Mouse (Mus musculus) kidney, adult 2 months (tissue): ENCODE measurements around the gene Slc17a5. TPM values are rescaled to one million over a fixed set of nuclear protein-coding genes. Genes with fewer than 3 reads are reported as not detected.

ENCODE experiments used
- DNase-seq: peaks from one replicate; pipeline ENCODE4 v3.0.0; 2021
- H3K27ac ChIP-seq: fragments of 200-500 bp; 2 replicates; pipeline ENCODE4 v1.5.1; 2012; ENCODE audit warnings: low read depth, low read length, control low read depth, inconsistent platforms; ENCODE audit not compliant: insufficient read depth
- H3K27me3 ChIP-seq: fragments of 200-500 bp; replicated peaks from 2 replicates; pipeline ENCODE4 v1.6.1; 2012; ENCODE audit warnings: mild to moderate bottlenecking, moderate library complexity, low read length, inconsistent platforms; ENCODE audit not compliant: control insufficient read depth, insufficient read depth
- H3K36me3 ChIP-seq: fragments of 200-500 bp; 2 replicates; pipeline ENCODE4 v1.6.1; 2012; ENCODE audit warnings: mild to moderate bottlenecking, moderate library complexity, low read length, inconsistent platforms; ENCODE audit not compliant: control insufficient read depth, insufficient read depth
- H3K4me1 ChIP-seq: fragments of 200-500 bp; 2 replicates; pipeline ENCODE4 v1.6.1; 2011; ENCODE audit warnings: low read length; ENCODE audit not compliant: control insufficient read depth, insufficient read depth
- H3K4me3 ChIP-seq: fragments of 200-500 bp; 2 replicates; pipeline ENCODE4 v1.5.1; 2011; ENCODE audit warnings: mild to moderate bottlenecking, low read depth, low read length, control low read depth; ENCODE audit not compliant: insufficient read depth
- CTCF ChIP-seq: fragments of 200-500 bp; conservative IDR thresholded peaks from 2 replicates; pipeline ENCODE4 v1.5.1; 2011; ENCODE audit warnings: low read depth, mild to moderate bottlenecking, control low read depth, low read length, moderate library complexity, mixed read lengths; ENCODE audit not compliant: insufficient read depth, insufficient read length
- POLR2A ChIP-seq: fragments of 200-500 bp; IDR thresholded peaks from one replicate; pipeline ENCODE4 v1.6.1; 2011; ENCODE audit warnings: low read depth, low read length, control low read depth
- WGBS: fragments of 180-500 bp; shearing (Covaris S2); methylation state at CpG from one replicate; pipeline ENCODE4 v1.1.7; 2018; 5-methylcytosine and 5-hydroxymethylcytosine counted together
- polyA plus RNA-seq: library from polyadenylated mRNA; depleted of rRNA; stranded (reverse); fragments of >200 nt; gene quantifications from 2 replicates; pipeline ENCODE4 v1.2.3, GENCODE M21; 2012

Slc17a5 gene
- polyA plus RNA-seq, 1 experiment = 36.7 TPM

DNA sequence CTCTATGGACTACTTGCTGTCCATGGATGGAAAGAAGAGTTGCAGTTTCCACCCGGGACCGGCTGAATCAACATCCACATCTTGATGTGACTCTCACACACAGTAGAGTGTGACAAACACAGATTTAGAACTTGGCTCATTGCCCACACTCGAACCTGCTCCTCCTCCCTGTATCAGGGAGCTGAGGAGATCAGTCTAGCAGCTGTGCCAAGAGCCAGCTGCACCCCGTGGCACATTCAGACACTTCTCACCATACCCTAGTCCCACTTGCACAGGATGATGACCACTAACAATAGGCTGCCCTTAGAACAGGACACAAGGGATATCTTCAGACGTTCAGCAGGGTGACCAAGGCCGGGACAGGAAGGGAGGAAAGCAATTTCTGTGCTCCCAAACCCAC lies 26.4 kb upstream of the Slc17a5 start:
- TF ChIP-seq CTCF (no peak), POLR2A (no peak)

DNA sequence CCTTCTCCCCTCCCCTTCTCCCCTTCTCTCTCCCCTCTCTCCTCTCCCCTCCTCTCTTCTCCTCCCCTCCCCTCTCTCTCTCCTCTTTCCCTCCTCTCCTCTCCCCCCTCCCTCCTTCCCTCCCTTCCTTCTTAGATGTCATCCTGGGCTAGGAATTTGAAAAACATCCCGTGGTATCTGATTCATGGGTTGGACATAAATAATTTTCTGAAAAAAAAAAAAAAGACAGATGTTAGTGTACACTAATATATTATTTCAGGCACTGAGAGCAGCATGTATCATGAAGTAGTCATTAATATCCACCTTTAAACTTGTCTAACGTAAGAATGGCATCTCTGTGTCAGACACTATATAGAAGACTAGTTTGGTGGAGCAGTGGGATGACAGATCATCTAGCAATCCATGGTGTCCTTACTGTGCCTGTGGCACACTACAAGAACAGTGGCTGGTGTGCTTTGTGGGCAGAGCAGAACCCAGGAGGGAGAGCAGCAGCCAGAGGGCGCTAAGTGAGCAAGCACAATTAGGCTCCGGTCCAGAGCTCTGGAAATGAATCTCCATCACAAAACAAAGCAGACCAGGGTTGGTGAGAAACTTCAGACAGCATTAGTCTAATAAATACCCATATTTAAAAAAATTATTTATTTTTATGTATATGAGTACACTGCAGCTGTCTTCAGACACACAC lies 13.3 kb upstream of the Slc17a5 start:
- TF ChIP-seq CTCF (peak; percentile 43; the same call in 1 of the 2 replicates), POLR2A (no peak)
- Histone ChIP-seq H3K27me3 (no peaks in the 10 kb centered on the region), H3K36me3 (no peaks in the 10 kb centered on the region), H3K4me1 (no peaks in the 10 kb centered on the region), H3K4me3 (no peak overlapping the region), H3K27ac (no peak overlapping the region)
- DNase-seq = peak; percentile 10
- WGBS = 48% methylated on average over 4 of the region's 4 CpGs

More for the DNA sequence above, 26.4 kb upstream of the Slc17a5 start:
- WGBS = 32% methylated on average over 6 of the region's 6 CpGs
- H3K4me1 ChIP-seq = no peaks in the 10 kb centered on the region
- no peak overlapping the region for H3K4me3 ChIP-seq
- DNase-seq = no peak
- H3K27me3 ChIP-seq = peaks cover 2% of the 10 kb centered on the region; the same call in 1 of the 2 replicates
- no peaks in the 10 kb centered on the region for H3K36me3 ChIP-seq
- no peak overlapping the region for H3K27ac ChIP-seq

DNA sequence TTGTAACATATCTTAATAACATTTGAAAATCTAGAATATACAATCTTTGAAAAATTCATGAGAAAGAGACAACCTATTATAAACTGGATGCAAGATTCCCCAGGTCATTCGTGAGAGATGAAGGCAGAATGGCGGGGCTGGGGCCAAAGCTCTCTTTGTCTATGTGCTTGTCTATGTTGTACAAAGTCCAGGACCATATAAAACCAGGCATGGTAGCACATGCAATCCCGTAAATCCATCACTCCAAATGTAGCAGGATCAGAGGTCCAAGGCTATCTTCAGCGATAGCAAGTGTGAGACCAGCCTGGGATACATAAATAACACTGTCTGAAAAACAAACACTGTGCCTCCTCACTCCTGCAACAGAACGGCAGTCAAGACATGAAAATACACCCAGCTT lies 12.1 kb upstream of the Slc17a5 start:
- Histone ChIP-seq H3K27me3 (no peaks in the 10 kb centered on the region), H3K4me1 (no peaks in the 10 kb centered on the region), H3K27ac (no peak overlapping the region), H3K4me3 (no peak overlapping the region), H3K36me3 (no peaks in the 10 kb centered on the region)
- 64% methylated on average over 5 of the region's 5 CpGs for WGBS
- TF ChIP-seq POLR2A = no peak
- TF ChIP-seq CTCF = no peak
- no peak for DNase-seq

GRCm38 (mm10) chr9:78596834-78597233 lies 9.0 kb upstream of the Slc17a5 start:
- 6% methylated on average over 5 of the region's 5 CpGs for WGBS
- no peak for TF ChIP-seq POLR2A
- TF ChIP-seq CTCF = peak; percentile 78
- H3K4me1 ChIP-seq = no peaks in the 10 kb centered on the region
- H3K27ac ChIP-seq = no peak overlapping the region
- no peaks in the 10 kb centered on the region for H3K36me3 ChIP-seq
- H3K4me3 ChIP-seq = no peak overlapping the region
- DNase-seq = peak; percentile 49
- no peaks in the 10 kb centered on the region for H3K27me3 ChIP-seq

DNA sequence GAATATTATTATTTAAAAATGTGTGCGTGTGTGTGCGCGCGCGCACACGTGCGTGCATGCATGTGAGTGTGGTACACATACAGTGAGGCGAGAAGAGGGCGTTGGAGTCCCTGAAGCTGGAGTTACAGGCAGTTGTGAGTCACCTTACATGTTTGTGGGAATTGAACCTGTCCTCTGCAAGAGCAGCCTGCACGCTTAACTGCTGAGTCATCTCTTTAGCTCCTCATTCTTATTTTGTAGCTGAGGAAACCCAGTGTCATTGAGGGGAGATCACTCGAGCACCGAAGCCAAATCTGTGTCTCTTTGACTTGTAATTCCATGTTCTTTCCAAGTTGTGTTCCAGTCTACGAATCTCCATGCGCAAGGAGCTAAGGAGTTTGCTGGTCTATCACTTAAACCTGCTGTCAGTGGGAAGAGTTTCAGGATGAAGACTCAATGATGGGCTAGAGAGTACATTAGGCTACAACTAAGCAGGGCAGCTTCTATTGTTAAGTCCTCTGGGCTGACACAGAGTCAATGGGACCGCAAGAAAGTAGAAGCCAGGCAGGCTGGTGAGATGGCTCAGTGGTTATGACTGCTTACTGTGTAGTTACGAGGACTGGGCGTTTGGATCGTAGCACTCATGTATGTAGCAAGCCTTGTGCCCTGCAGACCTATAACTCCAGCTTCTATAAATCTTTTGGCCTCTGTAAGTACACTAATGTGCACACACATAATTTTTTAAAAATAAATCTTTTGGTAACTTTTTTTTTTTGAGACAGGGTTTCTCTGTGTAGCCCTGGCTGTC lies 8.1 kb upstream of the Slc17a5 start:
- no peaks in the 10 kb centered on the region for H3K27me3 ChIP-seq
- H3K4me1 ChIP-seq = no peaks in the 10 kb centered on the region
- WGBS = 86% methylated on average over 18 of the region's 18 CpGs
- TF ChIP-seq CTCF = no peak
- TF ChIP-seq POLR2A = no peak
- no peak for DNase-seq
- H3K4me3 ChIP-seq = no peak overlapping the region
- H3K27ac ChIP-seq = no peak overlapping the region
- no peaks in the 10 kb centered on the region for H3K36me3 ChIP-seq

DNA sequence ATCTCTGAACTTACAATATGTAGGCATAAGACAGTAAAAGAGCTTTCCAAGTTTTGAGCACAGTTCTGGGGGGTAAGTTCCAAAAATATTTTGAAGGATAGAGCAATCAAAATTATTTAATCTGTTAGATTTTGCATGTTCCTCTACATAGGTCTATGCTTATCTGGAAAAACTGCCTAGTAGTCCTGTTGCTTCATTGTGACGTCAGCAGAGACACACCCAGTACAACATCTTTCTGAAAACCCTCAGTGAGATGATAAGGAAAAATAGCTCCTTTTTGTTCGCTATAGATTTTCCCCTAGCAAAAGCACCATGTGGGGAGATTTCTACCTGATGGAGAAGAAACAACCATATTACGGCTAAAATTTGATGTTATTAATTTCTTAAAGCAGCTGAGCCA lies 7.4 kb upstream of the Slc17a5 start:
- no peak for TF ChIP-seq POLR2A
- no peak for TF ChIP-seq CTCF
- no peaks in the 10 kb centered on the region for H3K36me3 ChIP-seq
- no peak overlapping the region for H3K4me3 ChIP-seq
- no peaks in the 10 kb centered on the region for H3K4me1 ChIP-seq
- WGBS = 88% methylated on average over 3 of the region's 3 CpGs
- H3K27me3 ChIP-seq = no peaks in the 10 kb centered on the region
- DNase-seq = no peak
- no peak overlapping the region for H3K27ac ChIP-seq

GRCm38 (mm10) chr9:78590471-78590870 lies 2.6 kb upstream of the Slc17a5 start:
- no peak for TF ChIP-seq POLR2A
- no peak for TF ChIP-seq CTCF
- no peak overlapping the region for H3K4me3 ChIP-seq

More at GRCm38 (mm10) chr9:78590471-78590870, 2.6 kb upstream of the Slc17a5 start:
- 90% methylated on average over 2 of the region's 2 CpGs for WGBS
- Histone ChIP-seq H3K36me3 (no peaks in the 10 kb centered on the region), H3K27me3 (no peaks in the 10 kb centered on the region), H3K27ac (no peak overlapping the region), H3K4me1 (no peaks in the 10 kb centered on the region; the same call in 1 of the 2 replicates)
- no peak for DNase-seq
